Mouse (Mus musculus) G1E (cell line): Measurements from ENCODE around the gene Apba3. TPM values are rescaled to one million over a fixed set of nuclear protein-coding genes. Genes with fewer than 3 reads are reported as not detected.
A peak's percentile ranks its signal among the peaks of the same experiment; 100 is the strongest.

ENCODE experiments used
- ATAC-seq: 2 replicates; pipeline ENCODE4 v1.8.0; 2016; ENCODE audit warnings: mild to moderate bottlenecking; ENCODE audit not compliant: insufficient number of reproducible peaks, poor library complexity, low FRiP score, severe bottlenecking; ENCODE audit errors: extremely low read depth
- DNase-seq: peaks from one replicate; pipeline ENCODE4 v3.0.0; 2012; ENCODE audit warnings: low spot score
- H3K27me3 ChIP-seq: 2 replicates; pipeline ENCODE4 v1.6.1; 2012; ENCODE audit warnings: mild to moderate bottlenecking, low read length, inconsistent platforms; ENCODE audit not compliant: insufficient read depth
- H3K36me3 ChIP-seq: replicated peaks from 2 replicates; pipeline ENCODE3; 2012; ENCODE audit warnings: mild to moderate bottlenecking, inconsistent platforms
- H3K4me1 ChIP-seq: 2 replicates; pipeline ENCODE4 v1.6.1; 2012; ENCODE audit warnings: low read depth, low read length, inconsistent platforms, mixed read lengths; ENCODE audit not compliant: insufficient read depth
- H3K4me3 ChIP-seq: 2 replicates; pipeline ENCODE4 v1.5.1; 2012; ENCODE audit warnings: low read depth, mild to moderate bottlenecking, inconsistent platforms, low read length, moderate library complexity, mixed read lengths
- H3K9me3 ChIP-seq: replicated peaks from 2 replicates; pipeline ENCODE4 v1.6.1; 2012; ENCODE audit warnings: inconsistent platforms
- CTCF ChIP-seq: IDR thresholded peaks from 2 replicates; pipeline ENCODE4 v1.5.1; 2012; ENCODE audit warnings: low read depth, low read length, inconsistent platforms, mixed read lengths
- GATA1 ChIP-seq: IDR thresholded peaks from 2 replicates; pipeline ENCODE4 v1.6.1; 2012; ENCODE audit warnings: borderline replicate concordance, low read length, inconsistent platforms, mixed read lengths
- GATA2 ChIP-seq: IDR thresholded peaks from 2 replicates; pipeline ENCODE4 v1.6.1; 2012; ENCODE audit warnings: low read depth, low read length, inconsistent platforms, borderline replicate concordance
- POLR2AphosphoS5 ChIP-seq: IDR thresholded peaks from 2 replicates; pipeline ENCODE4 v1.6.1; 2012; ENCODE audit warnings: low read depth, low read length, inconsistent platforms; ENCODE audit not compliant: insufficient replicate concordance
- TAL1 ChIP-seq: conservative IDR thresholded peaks from 2 replicates; pipeline ENCODE4 v1.6.1; 2012; ENCODE audit warnings: low read depth, low read length, inconsistent platforms, mixed read lengths
- polyA plus RNA-seq: library from polyadenylated mRNA; stranded (reverse); fragments of >175 nt; gene quantifications from 2 replicates; pipeline ENCODE4 v1.2.3, GENCODE M21; 2012
- total RNA-seq, 2 experiments: library from RNA; stranded (forward) in 1 of 2; stranded (reverse) in 1 of 2; fragments of 200-1000 nt in 1 of 2; fragments of >200 nt in 1 of 2; fragmentation: Nextera tagmentation in 1 of 2; gene quantifications; 2 replicates each; pipeline ENCODE4 v1.2.3; 2014 to 2017

The Apba3 gene
- total and polyA plus RNA-seq, 3 experiments, result 27.9 to 113 (median 44.6) TPM

GRCm38 (mm10) chr10:81265540-81265939 lies 1.2 kb upstream of the Apba3 start:
- H3K36me3 ChIP-seq, result peaks cover 69% of the 10 kb centered on the region
- H3K9me3 ChIP-seq, result peaks cover 4% of the 10 kb centered on the region
- peak overlapping the region; percentile 72 for H3K4me3 ChIP-seq
- no peaks in the 10 kb centered on the region; the same call in 1 of the 2 replicates for H3K27me3 ChIP-seq
- ATAC-seq (no peak), DNase-seq (no peak)
- TF ChIP-seq GATA1, result no peak
- no peak for TF ChIP-seq CTCF
- no peak for TF ChIP-seq TAL1
- TF ChIP-seq POLR2AphosphoS5, result no peak
- no peak for TF ChIP-seq GATA2
- peaks cover 55% of the 10 kb centered on the region for H3K4me1 ChIP-seq

- Histone ChIP-seq H3K9me3 (no peaks in the 10 kb centered on the region), H3K27me3 (no peaks in the 10 kb centered on the region), H3K36me3 (peaks cover 69% of the 10 kb centered on the region), H3K4me3 (peak overlapping the region; percentile 87), H3K4me1 (peaks cover 58% of the 10 kb centered on the region)
- ATAC-seq, result peak; percentile 52; the same call in 1 of the 2 replicates
- peak; percentile 84 for DNase-seq
- TF ChIP-seq CTCF (no peak), POLR2AphosphoS5 (no peak), GATA1 (no peak), GATA2 (no peak), TAL1 (no peak)
These were observed 1.3 kb downstream of the Apba3 start for GRCm38 (mm10) chr10:81268056-81268455.

GRCm38 (mm10) chr10:81268643-81269412 lies 2.1 kb downstream of the Apba3 start:
- no peak for ATAC-seq
- H3K36me3 ChIP-seq, result peaks cover 69% of the 10 kb centered on the region
- H3K9me3 ChIP-seq, result no peaks in the 10 kb centered on the region
- peaks cover 51% of the 10 kb centered on the region for H3K4me1 ChIP-seq
- no peak for TF ChIP-seq POLR2AphosphoS5
- peak overlapping the region; percentile 87 for H3K4me3 ChIP-seq
- H3K27me3 ChIP-seq, result no peaks in the 10 kb centered on the region
- no peak for DNase-seq

DNA sequence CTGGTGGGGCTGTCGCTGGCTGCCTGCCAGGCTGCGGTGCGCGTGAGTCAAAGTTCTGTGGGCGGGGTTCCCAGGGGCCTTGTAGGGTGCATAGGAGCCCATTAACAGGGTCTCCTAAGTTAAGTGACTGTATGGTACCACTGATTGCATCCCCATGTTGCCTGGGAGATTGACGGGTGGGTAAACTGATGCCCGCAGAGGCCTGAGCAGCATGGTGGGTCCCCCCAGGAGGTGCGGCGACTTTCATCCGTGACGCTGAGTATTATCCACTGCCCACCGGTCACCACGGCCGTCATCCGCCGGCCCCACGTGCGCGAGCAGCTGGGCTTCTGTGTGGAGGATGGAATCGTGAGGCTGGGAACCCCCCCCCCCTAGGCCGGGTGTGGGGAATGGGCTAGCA lies 5.6 kb downstream of the Apba3 start:
- DNase-seq, result no peak
- 0 out of 2 replicates have a peak, but pooled peaks cover 2% of the 10 kb centered on the region for H3K9me3 ChIP-seq
- no peak overlapping the region; the same call in 1 of the 2 replicates for H3K4me3 ChIP-seq
- peaks cover 4% of the 10 kb centered on the region; the same call in 1 of the 2 replicates for H3K27me3 ChIP-seq
- H3K4me1 ChIP-seq, result peaks cover 30% of the 10 kb centered on the region
- no peak for TF ChIP-seq TAL1
- TF ChIP-seq CTCF, result no peak
- no peak for TF ChIP-seq GATA1
- H3K36me3 ChIP-seq, result peaks cover 56% of the 10 kb centered on the region
- ATAC-seq, result no peak

GRCm38 (mm10) chr10:81273842-81274241 lies 7.1 kb downstream of the Apba3 start:
- DNase-seq, result no peak
- Histone ChIP-seq H3K4me1 (peaks cover 19% of the 10 kb centered on the region), H3K4me3 (no peak overlapping the region), H3K36me3 (peaks cover 54% of the 10 kb centered on the region), H3K9me3 (0 out of 2 replicates have a peak, but pooled peaks cover 2% of the 10 kb centered on the region), H3K27me3 (peaks cover 9% of the 10 kb centered on the region; the same call in 1 of the 2 replicates)
- TF ChIP-seq GATA2 (no peak), GATA1 (no peak), POLR2AphosphoS5 (no peak), TAL1 (no peak), CTCF (no peak)
- no peak for ATAC-seq

DNA sequence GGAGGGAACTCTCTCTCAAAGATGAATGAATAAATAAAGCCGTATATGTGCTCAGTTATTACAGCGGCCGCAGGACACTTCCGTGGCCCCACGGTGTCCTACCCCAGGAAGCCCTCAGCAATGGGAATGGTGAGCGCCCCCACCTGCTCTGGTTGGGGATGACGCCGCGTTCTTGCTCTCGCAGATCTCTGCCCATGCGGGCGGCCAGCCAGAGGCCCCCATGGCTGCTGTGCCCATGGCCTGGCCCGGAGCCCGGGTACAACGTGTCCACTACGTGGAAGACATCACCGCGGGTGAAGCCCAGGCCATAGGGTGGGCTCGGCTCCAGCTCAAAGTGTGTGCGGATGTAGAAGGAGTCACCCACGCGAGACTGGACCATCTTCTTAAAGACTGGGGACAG lies 10.9 kb downstream of the Apba3 start:
- Histone ChIP-seq H3K36me3 (peaks cover 20% of the 10 kb centered on the region), H3K4me3 (no peak overlapping the region), H3K4me1 (peaks cover 20% of the 10 kb centered on the region), H3K9me3 (0 out of 2 replicates have a peak, but pooled peaks cover 2% of the 10 kb centered on the region), H3K27me3 (peaks cover 39% of the 10 kb centered on the region; the same call in 1 of the 2 replicates)
- no peak for TF ChIP-seq TAL1
- no peak for TF ChIP-seq CTCF
- no peak for TF ChIP-seq GATA1
- TF ChIP-seq GATA2, result no peak
- no peak for TF ChIP-seq POLR2AphosphoS5
- DNase-seq (no peak), ATAC-seq (no peak)
